Mouse (Mus musculus): Measurements from ENCODE around the gene Apol7e. TPM values are rescaled to one million over a fixed set of nuclear protein-coding genes. Genes with fewer than 3 reads are reported as not detected.
"Not testable (repeated sequence)": the region's sequence is repeated elsewhere in the genome, so short reads cannot be mapped to it uniquely, and the experiment has no call there.

Gene Apol7e
- total and polyA plus RNA-seq, 2 experiments from 2014 or later = not detected

DNA sequence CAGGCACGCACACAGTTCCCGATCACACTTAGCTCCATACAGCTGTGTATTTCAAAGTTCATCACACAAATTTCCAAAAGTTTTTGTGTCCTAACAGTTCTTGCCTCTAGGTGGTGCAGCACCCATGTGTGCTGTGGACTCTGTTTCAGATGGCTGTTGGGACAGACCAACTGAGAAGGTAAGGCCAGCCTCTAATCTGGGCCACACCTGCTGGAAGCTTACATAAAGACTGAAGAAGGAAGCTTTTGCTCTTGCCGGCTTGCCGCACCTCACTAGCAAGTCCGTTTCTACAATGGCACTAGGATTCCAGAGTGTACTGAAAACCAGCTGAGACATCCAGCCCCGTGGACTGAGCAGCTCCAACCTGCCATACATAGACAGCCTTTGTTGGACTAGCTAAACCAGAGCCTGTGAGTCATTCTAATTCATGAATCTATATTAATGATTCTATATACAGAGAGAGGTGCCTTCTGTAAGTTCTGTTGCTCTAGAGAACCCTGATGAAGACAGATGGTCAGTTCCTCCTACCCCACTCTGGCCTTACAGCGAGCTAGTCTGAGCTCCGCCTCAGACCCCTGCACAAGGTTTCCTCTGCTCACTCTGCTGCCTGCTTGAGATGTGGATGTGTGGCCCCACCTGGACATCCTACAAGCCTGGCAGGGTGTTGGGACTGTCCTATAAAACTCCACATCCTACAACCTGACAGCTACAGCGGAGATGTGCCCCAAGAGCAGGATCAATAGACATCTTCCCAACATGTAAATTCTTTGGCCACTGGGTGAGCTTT is 42.0 kb downstream of the Apol7e start:
- H3K9ac ChIP-seq = no peak overlapping the region
- no peaks in the 10 kb centered on the region for H3K9me3 ChIP-seq (ENCODE audit: low read length)
- H3K4me2 ChIP-seq (ENCODE audit: low read depth) = no peak overlapping the region
- H3K27me3 ChIP-seq (ENCODE audit: insufficient read depth, low read length) = no peaks in the 10 kb centered on the region
- no peak for ATAC-seq
- TF ChIP-seq CTCF (IDR thresholded peaks at IDR 0.05; ENCODE audit: low read depth) = no peak
- WGBS = 80% methylated on average over 9 of the region's 9 CpGs
- no peaks in the 10 kb centered on the region for H3K4me1 ChIP-seq (ENCODE audit: insufficient read depth)
- no peak for DNase-seq
- no peak overlapping the region for H3K4me3 ChIP-seq (ENCODE audit: low read depth, low read length)
- H3K36me3 ChIP-seq (ENCODE audit: insufficient read depth) = no peaks in the 10 kb centered on the region
- no peak overlapping the region for H3K27ac ChIP-seq (ENCODE audit: low read depth, low read length)

- not testable (repeated sequence) for ATAC-seq; H3K27ac ChIP-seq (ENCODE audit: low read depth, low read length); DNase-seq; H3K36me3 ChIP-seq (ENCODE audit: insufficient read depth); H3K4me2 ChIP-seq (ENCODE audit: low read depth); H3K27me3 ChIP-seq (ENCODE audit: insufficient read depth, low read length); H3K9me3 ChIP-seq (ENCODE audit: low read length); H3K9ac ChIP-seq; H3K4me3 ChIP-seq (ENCODE audit: low read depth, low read length); H3K4me1 ChIP-seq (ENCODE audit: insufficient read depth)
- WGBS = 86% methylated on average over 6 of the region's 6 CpGs
Observed at GRCm38 (mm10) chr15:77741556-77741955, 42.9 kb downstream of the Apol7e start.

DNA sequence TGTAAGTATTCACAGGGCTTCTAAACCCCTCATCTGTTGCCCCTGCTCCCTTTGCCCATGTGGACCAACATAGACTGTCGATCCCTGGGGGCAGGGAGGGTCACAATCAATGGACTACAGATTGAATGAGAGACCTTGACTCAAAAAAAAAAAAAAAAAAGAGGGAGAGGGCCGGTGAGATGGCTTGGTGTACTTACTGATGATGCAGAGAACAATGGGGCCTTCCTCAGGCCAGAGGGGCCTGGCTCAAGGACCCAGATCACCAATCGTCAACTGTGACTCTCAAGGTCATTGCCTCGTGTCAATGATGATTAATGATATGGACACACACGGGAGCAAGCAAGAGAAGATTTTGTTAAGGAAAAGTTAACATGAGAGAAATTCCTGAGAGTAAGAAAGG is 46.0 kb downstream of the Apol7e start:
- no peaks in the 10 kb centered on the region for H3K27me3 ChIP-seq (ENCODE audit: insufficient read depth, low read length)
- WGBS = 48% methylated on average over 5 of the region's 5 CpGs
- ATAC-seq = no peak

GRCm38 (mm10) chr15:77745081-77745480 is 46.4 kb downstream of the Apol7e start:
- ATAC-seq (no peak), DNase-seq (no peak)
- Histone ChIP-seq H3K9me3 (ENCODE audit: low read length) (no peaks in the 10 kb centered on the region), H3K9ac (no peak overlapping the region), H3K36me3 (ENCODE audit: insufficient read depth) (no peaks in the 10 kb centered on the region), H3K27ac (ENCODE audit: low read depth, low read length) (no peak overlapping the region), H3K4me2 (ENCODE audit: low read depth) (no peak overlapping the region), H3K4me1 (ENCODE audit: insufficient read depth) (no peaks in the 10 kb centered on the region), H3K4me3 (ENCODE audit: low read depth, low read length) (no peak overlapping the region), H3K27me3 (ENCODE audit: insufficient read depth, low read length) (no peaks in the 10 kb centered on the region)
- no peak for TF ChIP-seq CTCF (IDR thresholded peaks at IDR 0.05; ENCODE audit: low read depth)

More for the DNA sequence above, 46.0 kb downstream of the Apol7e start:
- no peak for TF ChIP-seq CTCF (IDR thresholded peaks at IDR 0.05; ENCODE audit: low read depth)
- no peak overlapping the region for H3K4me3 ChIP-seq (ENCODE audit: low read depth, low read length)
- H3K4me2 ChIP-seq (ENCODE audit: low read depth) = no peak overlapping the region
- no peaks in the 10 kb centered on the region for H3K9me3 ChIP-seq (ENCODE audit: low read length)
- no peak overlapping the region for H3K9ac ChIP-seq
- H3K4me1 ChIP-seq (ENCODE audit: insufficient read depth) = no peaks in the 10 kb centered on the region
- H3K27ac ChIP-seq (ENCODE audit: low read depth, low read length) = no peak overlapping the region
- no peaks in the 10 kb centered on the region for H3K36me3 ChIP-seq (ENCODE audit: insufficient read depth)
- DNase-seq = no peak

DNA sequence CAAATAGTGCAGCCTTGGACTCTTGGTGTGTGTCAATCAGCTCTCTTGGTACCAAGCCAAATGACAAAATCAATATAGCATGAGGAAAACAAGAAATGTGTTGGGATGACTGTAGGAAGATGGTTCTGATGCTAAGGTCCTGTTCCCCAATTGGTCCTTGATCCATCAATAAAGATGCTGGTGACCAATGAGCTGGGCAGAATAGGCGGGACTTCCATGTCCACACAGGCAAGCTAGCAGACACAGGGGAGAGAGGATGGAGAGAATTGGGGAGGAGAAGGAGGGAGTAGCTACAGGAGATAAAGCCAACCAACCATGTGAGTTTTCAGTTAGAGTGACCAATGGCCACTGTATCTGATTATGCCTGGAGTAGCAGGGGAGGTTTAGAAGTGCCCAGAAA is 47.7 kb downstream of the Apol7e start:
- 94% methylated on average over 1 of the region's 1 CpGs for WGBS

DNA sequence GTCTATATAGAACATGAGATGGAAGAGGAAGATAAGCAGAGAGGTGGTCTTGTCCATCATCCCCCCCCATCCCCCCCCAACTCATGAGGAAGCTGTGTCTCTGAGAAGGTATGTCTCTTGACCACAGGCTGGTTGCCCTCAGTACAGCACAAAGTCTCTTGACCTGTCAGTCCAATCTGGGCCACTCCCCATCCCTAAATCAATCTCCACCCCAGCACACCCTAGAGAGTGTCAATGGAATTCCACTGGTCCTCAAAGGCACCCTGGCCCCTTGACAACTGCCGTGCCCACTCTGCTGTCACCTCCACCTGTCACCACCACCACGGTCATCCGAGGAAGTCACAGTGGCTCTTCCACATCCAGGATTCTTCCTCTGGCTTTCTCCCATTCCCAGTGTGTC is 49.8 kb downstream of the Apol7e start:
- TF ChIP-seq CTCF (IDR thresholded peaks at IDR 0.05; ENCODE audit: low read depth) = no peak
- H3K9ac ChIP-seq = no peak overlapping the region
- no peaks in the 10 kb centered on the region for H3K36me3 ChIP-seq (ENCODE audit: insufficient read depth)
- DNase-seq (no peak), ATAC-seq (no peak)
- H3K4me3 ChIP-seq (ENCODE audit: low read depth, low read length) = no peak overlapping the region
- no peaks in the 10 kb centered on the region for H3K9me3 ChIP-seq (ENCODE audit: low read length)
- H3K27ac ChIP-seq (ENCODE audit: low read depth, low read length) = no peak overlapping the region
- no peaks in the 10 kb centered on the region for H3K27me3 ChIP-seq (ENCODE audit: insufficient read depth, low read length)
- H3K4me2 ChIP-seq (ENCODE audit: low read depth) = no peak overlapping the region
- 92% methylated on average over 3 of the region's 3 CpGs for WGBS
- no peaks in the 10 kb centered on the region for H3K4me1 ChIP-seq (ENCODE audit: insufficient read depth)

More for the DNA sequence above, 47.7 kb downstream of the Apol7e start:
- Histone ChIP-seq H3K27ac (ENCODE audit: low read depth, low read length) (no peak overlapping the region), H3K27me3 (ENCODE audit: insufficient read depth, low read length) (no peaks in the 10 kb centered on the region), H3K9ac (no peak overlapping the region), H3K36me3 (ENCODE audit: insufficient read depth) (no peaks in the 10 kb centered on the region), H3K4me1 (ENCODE audit: insufficient read depth) (no peaks in the 10 kb centered on the region), H3K9me3 (ENCODE audit: low read length) (no peaks in the 10 kb centered on the region), H3K4me3 (ENCODE audit: low read depth, low read length) (no peak overlapping the region), H3K4me2 (ENCODE audit: low read depth) (no peak overlapping the region)
- ATAC-seq (no peak), DNase-seq (no peak)
- TF ChIP-seq CTCF (IDR thresholded peaks at IDR 0.05; ENCODE audit: low read depth) = no peak

GRCm38 (mm10) chr15:77749717-77750116 is 51.1 kb downstream of the Apol7e start:
- no peak for TF ChIP-seq CTCF (IDR thresholded peaks at IDR 0.05; ENCODE audit: low read depth)
- Histone ChIP-seq H3K9ac (no peak overlapping the region), H3K27ac (ENCODE audit: low read depth, low read length) (no peak overlapping the region), H3K36me3 (ENCODE audit: insufficient read depth) (no peaks in the 10 kb centered on the region), H3K4me1 (ENCODE audit: insufficient read depth) (no peaks in the 10 kb centered on the region), H3K27me3 (ENCODE audit: insufficient read depth, low read length) (no peaks in the 10 kb centered on the region), H3K9me3 (ENCODE audit: low read length) (no peaks in the 10 kb centered on the region), H3K4me2 (ENCODE audit: low read depth) (no peak overlapping the region), H3K4me3 (ENCODE audit: low read depth, low read length) (no peak overlapping the region)
- WGBS = 88% methylated on average over 10 of the region's 10 CpGs
- DNase-seq = no peak
- no peak for ATAC-seq

Data from forebrain, postnatal 0 days (tissue).